Mouse (Mus musculus): ENCODE measurements at regions not wholly inside any gene's neighbourhood (a gene's known extent, or its start where the extent isn't known, plus 50 kb on each side); places are given as distances from the start of the nearest gene placed in this dataset.
"Not testable (repeated sequence)": the region's sequence is repeated elsewhere in the genome, so short reads cannot be mapped to it uniquely, and the experiment has no call there.

DNA sequence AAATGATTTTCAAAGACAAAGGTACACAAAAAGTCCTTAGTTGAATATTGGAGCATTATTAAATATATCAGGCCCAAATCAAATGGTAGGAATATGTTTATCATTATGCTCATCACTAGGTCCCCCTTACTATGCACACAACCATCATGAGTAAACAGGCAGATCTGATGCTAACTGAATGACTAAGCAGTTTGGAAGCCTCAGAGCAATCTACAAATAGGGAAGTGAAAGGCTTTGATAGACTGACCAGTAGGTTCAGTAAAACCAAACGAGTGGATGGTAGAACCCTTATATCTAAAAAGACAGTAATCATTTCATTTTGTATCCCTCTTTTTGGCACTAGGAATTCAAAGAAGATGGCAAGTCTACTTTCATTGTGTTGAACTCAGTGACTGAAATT lies 1039.5 kb upstream of the Gje1 start:
- H3K9ac ChIP-seq (replicated peaks): no peak overlapping the region
- no peaks in the 10 kb centered on the region for H3K9me3 ChIP-seq
- H3K36me3 ChIP-seq: no peaks in the 10 kb centered on the region
- H3K27ac ChIP-seq: no peak overlapping the region
- H3K4me1 ChIP-seq (replicated peaks): no peaks in the 10 kb centered on the region
- no peak for ATAC-seq
- H3K27me3 ChIP-seq: no peaks in the 10 kb centered on the region
- H3K4me3 ChIP-seq (replicated peaks): no peak overlapping the region
- WGBS: 31% methylated on average over 1 of the region's 1 CpGs
- no peak overlapping the region for H3K4me2 ChIP-seq (replicated peaks)

- H3K9ac ChIP-seq (replicated peaks): no peak overlapping the region
- H3K4me2 ChIP-seq (replicated peaks): no peak overlapping the region
- no peak overlapping the region for H3K27ac ChIP-seq
- ATAC-seq: no peak
- no peaks in the 10 kb centered on the region for H3K36me3 ChIP-seq
- H3K4me3 ChIP-seq (replicated peaks): no peak overlapping the region
- no peaks in the 10 kb centered on the region for H3K9me3 ChIP-seq
- H3K4me1 ChIP-seq (replicated peaks): no peaks in the 10 kb centered on the region
- H3K27me3 ChIP-seq: no peaks in the 10 kb centered on the region
- WGBS: 73% methylated on average over 1 of the region's 1 CpGs
These were observed 1028.9 kb upstream of the Gje1 start for GRCm38 (mm10) chr10:15746866-15747265.

GRCm38 (mm10) chr10:15738630-15739029 lies 1020.6 kb upstream of the Gje1 start:
- no peaks in the 10 kb centered on the region for H3K9me3 ChIP-seq
- H3K36me3 ChIP-seq: no peaks in the 10 kb centered on the region
- WGBS: 89% methylated on average over 3 of the region's 3 CpGs
- H3K4me2 ChIP-seq (replicated peaks): no peak overlapping the region
- H3K9ac ChIP-seq (replicated peaks): no peak overlapping the region
- no peak overlapping the region for H3K4me3 ChIP-seq (replicated peaks)
- no peaks in the 10 kb centered on the region for H3K27me3 ChIP-seq
- H3K27ac ChIP-seq: no peak overlapping the region
- H3K4me1 ChIP-seq (replicated peaks): no peaks in the 10 kb centered on the region
- no peak for ATAC-seq

- WGBS: 88% methylated on average over 1 of the region's 1 CpGs
- Histone ChIP-seq H3K27ac (no peak overlapping the region), H3K4me2 (replicated peaks) (no peak overlapping the region), H3K9me3 (no peaks in the 10 kb centered on the region), H3K27me3 (no peaks in the 10 kb centered on the region), H3K4me3 (replicated peaks) (no peak overlapping the region), H3K4me1 (replicated peaks) (no peaks in the 10 kb centered on the region), H3K36me3 (no peaks in the 10 kb centered on the region), H3K9ac (replicated peaks) (no peak overlapping the region)
- ATAC-seq: no peak
These were observed 1013.3 kb upstream of the Gje1 start for GRCm38 (mm10) chr10:15731318-15731717.

DNA sequence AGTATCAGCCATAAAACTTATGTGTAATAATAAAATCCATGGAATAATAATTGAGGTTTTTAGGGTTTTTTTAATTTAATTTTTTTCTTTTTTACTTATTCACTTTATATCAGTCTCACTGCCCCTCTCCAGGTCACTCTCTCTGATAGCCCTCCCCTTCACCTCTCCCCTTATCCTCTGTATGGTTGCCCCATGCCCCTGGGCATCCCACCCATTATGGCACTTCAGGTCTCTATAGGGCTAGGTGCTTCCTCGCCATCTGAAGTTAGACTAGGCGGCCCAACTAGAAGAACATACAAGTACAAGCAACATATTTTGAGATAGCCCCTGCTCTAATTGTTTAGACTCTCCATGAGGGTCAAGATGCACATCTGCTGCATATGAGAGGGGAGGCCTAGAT lies 979.9 kb upstream of the Gje1 start:
- ATAC-seq: no peak
- H3K9me3 ChIP-seq: no peaks in the 10 kb centered on the region
- no peaks in the 10 kb centered on the region for H3K36me3 ChIP-seq
- H3K27me3 ChIP-seq: no peaks in the 10 kb centered on the region
- no peaks in the 10 kb centered on the region for H3K4me1 ChIP-seq (replicated peaks)
- no peak overlapping the region for H3K4me3 ChIP-seq (replicated peaks)
- H3K4me2 ChIP-seq (replicated peaks): no peak overlapping the region
- no peak overlapping the region for H3K27ac ChIP-seq
- no peak overlapping the region for H3K9ac ChIP-seq (replicated peaks)
- 87% methylated on average over 2 of the region's 2 CpGs for WGBS

- Histone ChIP-seq H3K4me2 (replicated peaks) (no peak overlapping the region), H3K36me3 (no peaks in the 10 kb centered on the region), H3K4me3 (replicated peaks) (no peak overlapping the region), H3K9me3 (no peaks in the 10 kb centered on the region), H3K27ac (no peak overlapping the region), H3K9ac (replicated peaks) (no peak overlapping the region), H3K4me1 (replicated peaks) (no peaks in the 10 kb centered on the region), H3K27me3 (no peaks in the 10 kb centered on the region)
- no peak for ATAC-seq
- WGBS: 86% methylated on average over 1 of the region's 1 CpGs
These were observed 979.0 kb upstream of the Gje1 start for GRCm38 (mm10) chr10:15697050-15697449.

- not testable (repeated sequence) for ATAC-seq
These were observed 953.6 kb upstream of the Gje1 start for GRCm38 (mm10) chr10:15671638-15672037.

More at GRCm38 (mm10) chr10:15671638-15672037, 953.6 kb upstream of the Gje1 start:
- H3K4me3 ChIP-seq (replicated peaks); H3K27me3 ChIP-seq; H3K4me2 ChIP-seq (replicated peaks); H3K9ac ChIP-seq (replicated peaks); H3K36me3 ChIP-seq; H3K27ac ChIP-seq; H3K9me3 ChIP-seq; H3K4me1 ChIP-seq (replicated peaks): not testable (repeated sequence)
- WGBS: 97% methylated on average over 1 of the region's 1 CpGs

Measured in midbrain, embryonic 13.5 days (tissue).